Mouse (Mus musculus): ENCODE results near the gene Lgr6.

The Lgr6 gene

GRCm38 (mm10) chr1:134960634-134961033 is 144.4 kb downstream of the Lgr6 start:
- no peak for DNase-seq (ENCODE audit: low spot score in 2 of 2)

DNA sequence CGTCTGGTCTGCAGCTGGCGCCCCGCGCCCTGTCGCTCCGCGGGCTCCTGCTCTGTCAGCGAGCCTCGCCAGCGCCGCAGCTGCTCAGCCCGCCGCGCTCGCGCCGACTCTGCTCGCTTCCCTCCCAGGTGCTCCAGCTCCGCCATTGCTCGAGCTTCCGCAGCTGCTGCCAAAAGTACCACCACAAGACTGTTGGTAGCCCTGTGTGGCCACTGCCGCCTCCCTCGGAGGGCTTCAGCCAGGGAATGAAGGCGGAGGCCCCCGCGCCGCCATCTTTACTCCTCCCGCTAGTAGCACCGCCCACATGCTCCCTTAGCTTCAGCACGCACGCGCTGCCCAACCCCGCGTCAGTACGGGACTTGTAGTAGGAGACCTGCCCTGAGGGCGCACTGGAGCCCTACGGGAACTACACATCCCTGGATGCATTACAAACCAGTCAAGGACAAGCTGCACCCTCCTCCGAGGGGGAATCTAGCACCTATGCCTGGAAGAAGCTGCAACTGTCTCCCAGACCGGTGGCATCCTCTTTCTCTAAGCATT is 149.4 kb downstream of the Lgr6 start, which contains the start of gene Ppp1r12b:
Gene Ppp1r12b, minus strand, starts transcription at position 306 of the 540 bp plus-strand sequence.
- peak; percentile 81 to 86 for DNase-seq (ENCODE audit: low spot score in 2 of 2)

DNA sequence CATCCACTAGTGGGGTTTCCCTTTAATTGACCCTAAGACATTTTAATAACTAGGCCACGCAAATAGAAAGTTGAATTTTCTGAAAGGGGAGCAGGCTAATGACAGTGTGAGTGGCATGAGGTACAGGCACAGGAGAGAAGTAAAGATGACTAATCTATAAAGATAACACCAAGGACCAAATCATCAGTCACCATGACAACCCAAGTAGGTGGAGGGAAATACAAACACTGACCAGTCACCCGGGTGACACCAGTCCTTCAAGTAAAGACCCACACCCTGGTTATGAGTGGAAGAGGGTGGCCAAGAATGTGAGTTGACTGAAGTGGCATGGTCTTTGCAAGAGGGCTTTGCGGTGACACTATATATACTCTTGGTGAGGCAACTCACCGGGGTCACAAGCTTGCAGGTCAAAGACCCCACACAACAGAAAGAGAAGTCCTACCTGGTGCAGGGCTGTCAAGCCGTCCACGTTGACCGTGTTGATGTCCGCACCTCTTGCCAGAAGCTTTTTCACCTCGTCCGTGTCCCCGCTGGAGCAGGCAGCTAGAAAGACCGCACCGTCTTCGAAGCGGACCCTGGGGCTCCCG is 149.9 kb downstream of the Lgr6 start:
- no peak for DNase-seq (ENCODE audit: low spot score in 2 of 2)

- DNase-seq (ENCODE audit: low spot score in 2 of 2): no peak
Observed at GRCm38 (mm10) chr1:134949946-134950345, 155.1 kb downstream of the Lgr6 start.

- DNase-seq (ENCODE audit: low spot score in 2 of 2): no peak
Observed at GRCm38 (mm10) chr1:134947590-134947989, 157.5 kb downstream of the Lgr6 start.

DNA sequence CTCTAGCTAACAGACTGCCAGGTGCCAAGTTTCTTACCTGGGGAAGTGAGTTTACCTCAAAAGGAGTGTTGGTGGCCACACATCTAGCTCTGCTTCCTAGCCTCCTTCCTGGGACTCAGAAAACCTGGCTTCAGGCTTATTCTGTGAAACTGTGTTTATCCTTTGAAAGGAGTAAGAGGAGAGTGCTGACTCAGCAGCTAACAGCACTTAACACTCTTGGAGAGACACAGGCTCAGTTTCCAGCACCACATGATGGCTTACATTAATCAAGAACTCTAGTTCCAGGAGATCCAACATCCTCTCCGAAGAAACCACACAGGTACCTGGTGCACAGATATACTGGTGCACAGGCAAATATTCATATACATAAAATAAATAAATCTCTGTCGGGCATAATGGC is 162.2 kb downstream of the Lgr6 start:
- no peak for DNase-seq (ENCODE audit: low spot score in 2 of 2)

DNA sequence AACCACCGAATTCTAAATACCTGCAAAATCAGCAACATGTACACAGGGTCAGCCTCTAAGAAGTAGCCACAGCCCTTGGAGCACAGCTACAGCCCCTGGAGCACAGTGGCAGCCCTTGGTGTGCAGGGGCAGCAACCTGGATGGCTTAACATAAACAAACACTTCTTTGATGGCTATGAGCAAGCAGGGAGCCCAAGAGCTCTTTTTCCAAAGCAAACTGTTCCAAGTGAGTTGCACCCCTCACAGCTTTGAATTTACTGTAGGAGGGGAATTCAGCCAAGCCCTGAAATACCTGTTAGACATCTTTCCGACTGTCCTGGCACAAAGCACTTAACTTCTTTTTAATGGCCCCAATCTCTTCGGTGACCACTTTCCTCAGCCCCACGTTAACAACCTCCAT is 164.2 kb downstream of the Lgr6 start:
- no peak for DNase-seq (ENCODE audit: low spot score in 2 of 2)

GRCm38 (mm10) chr1:134938233-134938632 is 166.8 kb downstream of the Lgr6 start:
- no peak for DNase-seq (ENCODE audit: low spot score in 2 of 2)

DNA sequence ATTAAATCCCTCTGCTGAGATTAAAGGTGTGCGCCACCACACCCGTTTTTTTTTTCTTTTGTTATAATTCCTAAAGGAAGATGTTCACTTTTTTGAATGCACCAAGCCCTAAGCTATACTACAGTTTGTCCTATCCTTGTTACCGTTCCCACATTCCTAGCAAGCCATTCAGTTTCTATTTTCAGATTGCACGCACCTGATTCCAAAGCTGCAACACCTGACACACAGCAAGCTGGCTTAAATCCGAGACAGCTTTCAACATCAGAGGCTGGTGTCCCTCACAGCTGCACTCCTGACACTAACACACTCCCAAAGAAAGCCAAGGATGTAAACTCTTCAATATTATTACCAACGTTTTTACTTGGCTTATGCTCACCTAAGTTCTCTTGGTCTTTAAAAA is 168.7 kb downstream of the Lgr6 start:
- DNase-seq (ENCODE audit: low spot score in 2 of 2): no peak

All from spleen, postnatal 14 days (tissue).